Mouse (Mus musculus): ENCODE results near the gene Psme4.
"Not testable (repeated sequence)": the region's sequence is repeated elsewhere in the genome, so short reads cannot be mapped to it uniquely, and the experiment has no call there.

Psme4 gene

DNA sequence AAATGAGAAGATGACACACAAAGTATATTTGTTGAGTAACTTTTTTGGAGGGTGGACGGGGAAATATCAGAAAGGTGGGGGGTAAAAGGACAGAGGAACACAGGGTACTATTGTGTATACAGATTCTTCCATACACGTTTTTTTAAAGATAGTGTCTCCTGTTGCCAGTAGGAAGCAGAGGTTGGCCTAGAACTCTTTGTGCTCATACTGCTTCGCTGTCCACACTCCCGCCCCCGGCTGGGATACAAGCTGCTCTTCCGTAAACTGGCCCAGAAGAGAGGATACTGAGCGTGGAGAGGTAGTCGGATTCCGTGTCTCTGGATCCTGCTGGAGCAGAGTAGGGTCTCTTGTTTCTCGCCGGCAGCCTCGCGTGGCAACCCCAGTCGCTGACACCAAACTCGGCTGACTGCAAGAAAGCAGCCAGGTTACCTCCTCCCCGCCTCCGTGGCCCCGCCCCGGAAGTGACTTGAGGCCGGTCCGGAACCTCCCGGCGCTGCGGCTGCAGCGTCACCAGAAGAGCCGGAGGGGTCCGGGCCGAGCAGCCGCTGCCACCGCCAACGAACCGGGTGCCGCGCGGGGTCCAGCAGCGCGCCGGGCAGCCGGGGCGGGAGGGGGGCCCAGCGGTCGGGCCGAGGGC, at the start of gene Psme4:
Gene Psme4, plus strand, starts transcription at position 460 of the 637 bp plus-strand sequence.
- peak; percentile 95 for DNase-seq

GRCm38 (mm10) chr11:30723438-30723837, 48.1 kb upstream of the Psme4 start:
- DNase-seq, result no peak

- no peak for DNase-seq
Observed at GRCm38 (mm10) chr11:30730721-30731120, 40.8 kb upstream of the Psme4 start.

GRCm38 (mm10) chr11:30733376-30733775, 38.1 kb upstream of the Psme4 start:
- no peak for DNase-seq

- DNase-seq, result no peak
Observed at GRCm38 (mm10) chr11:30743991-30744390, 27.5 kb upstream of the Psme4 start.

GRCm38 (mm10) chr11:30748938-30749337, 22.6 kb upstream of the Psme4 start:
- DNase-seq, result no peak

GRCm38 (mm10) chr11:30749587-30749986, 21.9 kb upstream of the Psme4 start:
- no peak for DNase-seq

DNA sequence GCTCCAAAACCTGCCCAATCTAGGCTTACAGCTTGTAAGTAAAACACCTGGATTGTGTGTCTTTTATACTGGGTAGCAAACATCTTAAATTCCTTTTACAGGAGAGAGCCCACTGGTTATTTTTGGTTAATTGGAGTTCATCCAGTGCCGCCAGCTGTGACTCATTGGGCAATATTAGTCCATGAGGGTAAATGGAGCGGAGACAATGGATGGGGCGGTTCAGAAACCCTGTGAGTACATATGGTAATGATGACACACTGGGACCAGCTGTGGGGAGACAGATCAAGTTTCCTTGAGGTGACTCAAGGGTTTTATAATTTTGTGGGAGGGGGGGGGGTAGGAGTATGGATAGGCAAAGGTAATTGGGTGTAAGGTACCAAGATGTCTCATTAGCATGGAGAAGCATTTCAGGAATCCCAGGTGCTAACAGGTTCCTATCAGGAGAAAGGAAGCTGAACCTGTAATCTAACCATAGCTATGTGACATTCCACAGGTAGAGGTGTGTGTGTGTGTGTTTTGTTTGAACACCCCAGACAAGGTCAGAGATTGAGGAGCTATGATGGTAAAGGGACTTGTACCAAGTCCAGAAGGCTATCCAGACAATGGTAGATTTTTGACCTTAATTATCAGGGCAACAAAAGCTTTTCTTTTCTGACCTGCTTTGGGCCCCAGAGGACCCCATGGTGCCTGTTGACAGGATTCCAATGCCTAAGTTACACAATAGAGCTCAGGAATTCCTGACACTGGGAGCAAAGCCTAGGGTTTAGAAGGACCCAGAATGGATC, 21.3 kb upstream of the Psme4 start:
- DNase-seq, result no peak

DNA sequence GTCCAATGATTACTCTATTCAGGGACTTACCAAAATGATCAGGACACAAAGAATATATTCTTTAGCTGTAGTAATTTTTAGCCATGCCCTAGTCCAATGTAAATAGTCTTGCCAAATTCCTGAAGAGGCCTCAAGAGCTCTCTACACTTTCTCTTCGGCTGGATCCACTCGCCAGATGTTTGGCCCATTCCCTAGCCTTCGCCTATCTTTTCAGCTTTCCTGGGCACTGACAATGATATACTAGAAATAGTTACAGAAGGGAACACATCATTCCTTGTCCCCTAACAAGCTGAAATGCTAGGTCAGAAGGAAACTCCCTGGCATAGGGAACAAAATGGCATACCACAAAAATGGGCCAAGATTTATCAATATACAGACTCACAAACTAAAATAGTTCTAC, 18.6 kb upstream of the Psme4 start:
- no peak for DNase-seq

DNA sequence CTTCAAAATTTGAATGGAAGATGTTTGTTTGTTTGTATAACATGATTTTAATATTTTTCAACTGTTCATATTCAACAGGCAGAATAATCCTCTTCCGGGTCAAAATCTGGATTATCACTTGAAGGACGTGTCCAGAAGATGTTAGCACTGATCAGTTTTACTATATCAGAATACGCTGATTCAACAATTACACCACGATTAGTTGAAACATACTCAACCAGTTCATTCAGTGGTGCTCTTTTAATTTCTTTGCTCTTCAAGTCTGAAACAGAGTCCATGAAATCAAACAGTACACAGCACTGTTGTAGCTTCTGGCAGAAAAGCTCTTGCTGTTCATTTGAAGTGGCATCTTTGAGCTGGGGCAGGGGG, 17.1 kb upstream of the Psme4 start:
- not testable (repeated sequence) for DNase-seq

DNA sequence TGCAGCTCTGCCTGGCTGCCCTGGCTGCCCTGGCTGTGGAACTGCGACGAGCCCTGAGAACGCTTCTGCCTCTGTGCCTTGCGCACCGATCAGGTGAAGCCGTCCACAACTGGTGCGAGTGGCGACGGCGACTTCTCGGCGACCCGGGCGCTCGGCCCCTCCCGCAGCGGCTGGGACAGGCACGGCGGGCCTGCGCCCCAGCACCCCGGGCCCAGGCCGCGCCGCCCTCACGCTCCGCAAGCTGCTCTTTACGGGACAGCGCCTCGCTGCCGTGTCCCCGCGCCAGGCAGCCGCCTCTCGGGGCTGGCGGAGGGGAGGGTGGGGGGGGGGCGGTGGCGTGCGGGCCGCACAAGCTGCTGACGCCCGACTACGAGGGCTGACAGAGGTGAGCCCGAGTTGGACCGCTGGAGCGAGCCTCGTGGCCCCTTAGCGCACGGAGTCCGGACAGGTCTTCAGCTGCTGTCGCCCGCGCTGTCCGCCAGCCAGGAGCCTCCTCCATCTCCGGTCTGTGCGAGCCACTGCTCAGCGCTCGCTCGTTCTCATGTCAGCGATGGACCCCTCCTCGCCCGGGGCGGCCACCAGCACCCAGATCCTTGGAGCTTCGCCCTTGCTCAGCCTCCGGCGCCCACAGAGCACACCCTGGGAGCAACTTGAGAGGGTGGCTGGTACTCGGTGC, 16.5 kb upstream of the Psme4 start:
- peak; percentile 6 for DNase-seq

DNA sequence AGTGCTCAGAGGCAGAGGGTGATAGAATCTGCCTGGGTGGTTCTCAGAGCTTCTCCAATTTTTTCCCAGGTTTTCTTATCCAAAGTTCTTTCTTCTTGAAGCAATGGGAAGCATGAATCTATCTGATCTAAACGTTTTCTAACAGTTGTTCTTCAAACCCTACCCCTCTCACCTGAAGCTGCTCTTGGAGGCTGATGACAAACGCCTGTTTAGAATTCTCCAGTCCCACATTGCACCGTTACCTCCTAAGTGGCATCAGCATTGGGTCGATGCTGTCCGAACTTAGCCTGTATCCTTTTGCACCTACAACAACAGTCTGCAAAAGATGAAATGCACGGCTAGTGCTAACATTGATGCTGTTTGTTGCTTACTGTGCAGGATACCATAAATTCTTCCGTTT, 10.1 kb upstream of the Psme4 start:
- DNase-seq, result no peak

DNA sequence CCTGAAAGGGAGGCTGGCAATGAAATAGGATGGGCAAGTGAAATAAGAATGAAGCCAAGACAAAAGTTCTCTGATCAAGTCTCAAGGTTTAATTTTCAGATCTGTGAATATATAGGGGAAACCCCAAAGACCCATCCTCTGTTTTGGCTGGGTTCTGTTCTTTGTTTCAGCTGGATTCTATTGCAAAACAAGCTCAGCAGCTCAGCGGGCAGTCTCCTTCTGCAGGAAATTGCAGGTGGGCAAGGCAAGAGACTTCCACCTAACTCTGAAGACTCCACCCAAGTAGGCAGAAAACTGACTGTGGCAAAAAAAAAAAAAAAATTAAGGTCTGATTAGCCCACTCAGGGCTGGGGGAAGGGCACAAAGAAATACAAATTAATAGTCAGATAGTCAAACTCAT, 9.6 kb upstream of the Psme4 start:
- no peak for DNase-seq

- no peak for DNase-seq
Observed at GRCm38 (mm10) chr11:30765076-30765475, 6.5 kb upstream of the Psme4 start.

- no peak for DNase-seq
Observed at GRCm38 (mm10) chr11:30770817-30771216, 709 bp upstream of the Psme4 start.

GRCm38 (mm10) chr11:30771904-30772581, 517 bp downstream of the Psme4 start:
- DNase-seq, result peak; percentile 57

- DNase-seq, result no peak
Observed at GRCm38 (mm10) chr11:30772777-30773417, 1.4 kb downstream of the Psme4 start.

GRCm38 (mm10) chr11:30774638-30775037, 3.1 kb downstream of the Psme4 start:
- no peak for DNase-seq

GRCm38 (mm10) chr11:30777498-30777897, 6.0 kb downstream of the Psme4 start:
- no peak for DNase-seq

- DNase-seq, result no peak
Observed at GRCm38 (mm10) chr11:30780893-30781292, 9.4 kb downstream of the Psme4 start.

GRCm38 (mm10) chr11:30781612-30782011, 10.1 kb downstream of the Psme4 start:
- no peak for DNase-seq

GRCm38 (mm10) chr11:30785497-30785896, 14.0 kb downstream of the Psme4 start:
- DNase-seq, result no peak
